Mouse (Mus musculus) lung, postnatal 25 days (tissue): ENCODE results near the gene Cacna2d3.

Source experiments
- DNase-seq: peaks from one replicate; pipeline ENCODE4 v3.0.0; 2022; ENCODE audit warnings: low spot score

Cacna2d3 gene

DNA sequence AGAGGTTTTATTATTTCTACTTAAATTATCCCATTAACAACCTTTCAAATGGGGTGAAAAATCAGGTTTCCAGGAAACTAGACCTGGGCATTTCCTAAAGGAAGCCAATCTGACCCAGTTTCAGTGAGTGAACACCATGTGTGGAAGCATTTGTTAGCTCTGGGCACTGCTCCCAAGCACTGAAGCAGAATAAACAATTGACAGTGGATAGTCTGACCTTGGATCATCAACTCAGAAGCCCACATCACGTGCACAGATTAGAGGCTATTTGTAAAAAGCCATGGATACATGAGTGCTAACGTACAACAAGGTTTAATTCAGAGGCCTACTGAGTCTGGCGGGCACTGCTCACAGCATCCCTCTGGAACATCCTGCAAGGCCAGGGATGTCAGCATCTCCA, 82.4 kb downstream of the Cacna2d3 start:
- no peak for DNase-seq

DNA sequence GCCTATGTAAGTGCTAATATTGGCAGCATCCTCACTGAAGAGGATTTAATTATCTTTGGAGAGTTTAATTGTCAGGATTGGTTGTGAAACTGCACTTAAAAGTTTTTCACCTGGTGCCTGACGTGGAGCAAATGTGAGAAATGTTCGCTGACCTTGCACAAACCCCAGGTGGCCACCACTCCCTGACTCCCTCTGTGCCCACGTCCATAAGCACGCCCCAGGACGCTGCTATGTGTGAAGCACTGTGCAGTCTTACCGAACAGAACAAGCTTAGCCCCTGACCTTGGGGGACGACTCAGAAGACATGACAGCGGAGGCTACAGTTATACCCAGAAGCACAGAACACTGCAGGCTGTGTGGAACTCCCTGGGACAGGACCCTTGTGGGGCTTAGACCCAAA, 93.5 kb downstream of the Cacna2d3 start:
- DNase-seq, result no peak

DNA sequence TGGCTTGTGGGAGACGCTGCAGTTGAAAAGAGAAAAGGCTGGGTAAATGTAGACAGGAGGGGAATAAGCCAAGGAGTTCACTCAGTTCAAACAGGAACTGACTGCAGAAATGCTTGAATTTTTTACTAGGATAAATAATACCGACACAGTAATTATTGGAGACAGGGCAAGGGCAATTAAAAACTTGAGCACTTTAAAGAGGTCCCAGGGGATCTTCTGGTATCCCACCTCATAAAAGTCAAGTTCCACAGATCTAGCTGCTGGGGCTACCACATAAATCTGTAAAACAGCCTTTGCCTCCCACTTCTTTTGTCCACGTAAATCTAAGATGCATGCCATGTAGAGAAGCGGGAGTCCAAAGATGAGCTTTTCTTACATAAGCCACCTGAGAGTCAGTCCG, 109.2 kb downstream of the Cacna2d3 start:
- DNase-seq, result no peak

DNA sequence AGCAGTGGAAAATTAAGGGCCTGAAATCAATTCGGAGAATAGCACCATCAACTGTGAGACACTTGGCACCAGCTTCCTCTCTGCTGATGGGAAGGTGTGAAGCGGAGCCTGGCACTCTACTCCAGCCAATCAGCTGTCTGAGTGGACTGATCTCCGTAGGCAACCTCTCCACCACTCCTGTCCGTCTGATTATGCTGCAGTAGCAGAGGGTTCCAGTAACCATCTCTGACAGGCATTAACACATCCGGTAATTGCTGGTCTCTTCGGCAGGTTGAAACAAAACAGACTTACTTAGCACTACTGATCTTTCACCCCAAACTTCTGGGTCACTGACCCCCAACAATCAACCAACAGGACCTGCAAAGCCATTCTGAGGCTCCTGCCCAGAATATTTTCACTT, 112.9 kb downstream of the Cacna2d3 start:
- DNase-seq, result no peak

DNA sequence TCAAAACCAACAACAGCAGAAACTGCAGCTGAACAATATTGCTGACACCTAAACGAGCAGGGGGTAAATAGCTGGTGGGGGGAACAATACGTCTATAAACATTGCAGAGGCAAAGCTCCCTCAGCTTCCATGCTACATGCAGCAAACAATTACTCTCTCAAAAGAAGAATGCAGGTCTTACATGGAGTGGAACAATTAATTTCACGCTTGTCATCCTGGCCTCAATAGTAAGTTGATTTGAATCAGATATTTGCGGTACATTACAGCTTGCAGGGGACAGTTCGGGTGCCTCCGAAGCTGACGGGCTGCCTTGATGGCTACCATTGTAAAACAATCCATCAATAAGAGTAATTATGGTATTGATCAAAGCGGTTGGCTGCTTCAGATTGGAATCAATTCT, 122.2 kb downstream of the Cacna2d3 start:
- DNase-seq, result no peak

DNA sequence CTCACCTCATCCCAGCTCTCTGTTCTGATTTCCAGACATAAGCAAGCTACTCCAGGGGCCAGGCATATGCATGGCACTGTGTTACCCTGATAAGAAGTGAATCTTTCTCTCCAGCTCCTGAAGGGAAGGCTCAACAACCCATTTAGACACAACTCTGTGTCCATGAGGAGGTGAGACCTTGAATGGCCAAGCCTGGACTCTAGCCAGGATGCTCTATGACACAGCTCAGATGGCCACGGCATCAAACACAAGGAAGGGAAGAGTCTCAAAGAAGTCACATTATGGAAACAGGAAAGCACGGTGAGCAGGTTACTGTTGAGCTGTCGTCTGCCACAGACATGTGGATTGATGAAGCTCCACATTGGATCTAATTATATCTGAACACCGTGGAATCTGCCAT, 128.8 kb downstream of the Cacna2d3 start:
- no peak for DNase-seq

DNA sequence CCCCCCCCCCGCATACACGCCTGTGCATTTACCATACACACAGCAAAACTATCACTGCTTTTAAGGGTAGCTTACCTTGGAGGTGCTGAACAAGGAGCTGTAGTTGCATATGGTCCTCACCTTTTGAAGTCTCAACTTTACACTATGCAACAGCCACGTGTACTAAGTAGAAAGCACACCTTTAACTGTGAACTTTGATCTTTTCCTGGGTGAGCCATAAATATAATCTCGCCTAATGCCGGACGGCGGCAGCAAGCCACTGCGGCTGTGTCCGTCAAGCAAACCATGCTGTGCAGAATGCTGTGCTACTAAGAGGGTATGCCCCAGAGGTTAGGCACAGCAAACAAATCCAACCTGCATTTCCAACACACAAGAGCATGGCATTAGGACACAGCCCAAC, 132.0 kb downstream of the Cacna2d3 start:
- DNase-seq, result no peak

DNA sequence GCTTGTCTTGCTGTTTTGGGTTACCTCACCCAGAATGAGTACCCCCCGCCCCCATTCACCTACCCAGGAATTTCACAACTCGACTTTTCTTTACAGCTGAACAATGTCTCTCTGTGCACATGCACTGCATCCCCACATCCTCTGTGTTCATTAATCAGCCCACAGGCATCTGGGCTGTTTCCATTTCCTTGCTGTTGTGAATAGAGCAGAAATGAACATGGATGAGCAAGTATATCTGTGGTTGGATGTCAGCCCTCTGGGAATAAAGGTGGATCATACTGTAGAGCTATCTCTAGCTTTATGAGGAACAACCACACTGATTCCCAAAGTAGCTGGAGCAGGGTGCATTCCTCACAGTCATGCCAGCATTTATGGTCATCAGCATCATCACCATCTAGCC, 139.7 kb downstream of the Cacna2d3 start:
- DNase-seq, result no peak

DNA sequence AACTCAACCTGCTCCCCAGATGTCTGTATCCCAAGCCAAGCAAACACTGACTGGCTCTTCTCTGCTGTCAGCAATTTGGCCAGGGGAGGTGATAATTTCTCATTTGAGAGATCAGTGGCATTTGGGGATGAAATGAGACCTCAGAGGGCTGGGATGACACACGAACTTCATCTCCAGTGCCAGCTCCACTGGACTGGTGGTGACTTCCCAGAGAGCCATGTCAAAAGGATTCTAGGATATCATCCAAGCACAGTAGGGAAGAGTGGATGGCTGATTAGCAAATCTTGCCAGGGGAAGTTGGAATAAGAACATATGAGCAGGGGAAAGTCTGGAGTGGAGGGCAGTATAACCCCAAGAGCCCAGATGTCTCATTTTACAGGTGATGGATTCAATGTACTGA, 143.9 kb downstream of the Cacna2d3 start:
- no peak for DNase-seq

DNA sequence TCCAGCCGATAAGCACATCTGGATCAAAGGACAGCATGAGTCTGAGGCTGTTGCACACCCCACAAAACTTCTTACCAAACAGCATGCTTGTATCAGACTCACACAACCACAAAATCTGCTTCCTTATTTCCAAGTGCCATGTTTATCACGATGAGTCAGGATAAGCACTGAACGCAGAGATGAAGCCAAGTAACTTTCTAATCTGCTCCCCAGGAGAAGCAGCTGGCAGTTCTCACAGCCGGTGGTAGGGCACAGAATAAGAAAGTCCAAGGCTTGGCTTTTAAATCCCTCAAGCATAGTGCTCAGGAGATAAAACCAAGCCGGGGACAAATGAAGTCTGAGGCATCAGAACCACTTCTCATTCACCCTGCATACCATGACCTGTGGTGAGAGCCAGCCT, 146.1 kb downstream of the Cacna2d3 start:
- DNase-seq, result no peak

DNA sequence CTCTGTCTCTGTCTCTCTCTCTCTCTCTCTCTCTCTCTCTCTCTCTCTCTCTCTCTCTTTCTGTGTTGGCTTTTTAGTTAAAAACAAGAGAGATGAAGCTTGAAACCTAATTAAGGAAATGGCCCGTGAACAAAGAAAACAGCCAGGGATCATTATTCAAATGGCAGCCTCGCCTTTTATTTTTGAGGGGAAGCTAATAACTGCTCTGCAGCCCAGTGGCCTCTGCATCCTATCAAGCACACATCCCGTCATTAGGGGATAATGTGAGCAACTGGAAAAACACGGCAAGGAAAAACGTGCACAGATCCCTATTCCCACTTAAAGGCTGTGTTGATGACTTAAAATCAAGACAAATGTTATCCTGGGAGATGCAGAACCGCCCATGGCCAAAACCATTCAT, 159.0 kb downstream of the Cacna2d3 start:
- no peak for DNase-seq

DNA sequence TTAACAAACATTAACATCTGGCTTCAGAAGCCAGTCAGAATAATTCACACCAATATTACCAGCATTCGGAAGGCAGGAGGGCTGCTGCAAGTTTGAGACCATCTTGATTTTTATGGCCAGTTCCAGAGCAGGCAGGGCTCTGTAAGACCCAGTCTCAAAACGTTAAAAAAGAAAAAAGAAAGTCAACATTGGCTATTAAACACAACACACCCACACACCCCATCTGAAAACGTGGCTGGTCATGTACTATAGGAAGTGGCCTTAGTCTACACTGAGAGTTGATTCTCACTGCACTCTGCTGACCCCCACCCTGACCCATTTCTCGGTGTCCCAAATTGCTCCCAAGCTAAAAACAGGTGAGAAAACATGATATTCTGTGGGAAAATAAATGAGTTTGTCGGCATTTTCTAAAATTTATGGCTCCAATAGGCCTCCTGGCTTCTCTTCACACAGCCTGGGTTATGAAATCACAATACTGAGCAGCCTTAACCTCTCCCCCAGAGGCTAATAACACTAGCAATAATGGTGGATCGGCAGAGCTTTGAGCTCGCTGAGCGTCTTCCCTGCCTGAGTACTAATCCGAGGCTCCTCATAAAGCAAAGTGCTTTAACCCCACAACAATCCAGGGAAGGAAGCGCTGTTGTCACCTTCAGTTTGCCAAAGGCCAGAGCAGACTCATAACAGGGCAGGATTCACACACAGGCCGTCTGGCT, 160.4 kb downstream of the Cacna2d3 start:
- DNase-seq, result no peak

DNA sequence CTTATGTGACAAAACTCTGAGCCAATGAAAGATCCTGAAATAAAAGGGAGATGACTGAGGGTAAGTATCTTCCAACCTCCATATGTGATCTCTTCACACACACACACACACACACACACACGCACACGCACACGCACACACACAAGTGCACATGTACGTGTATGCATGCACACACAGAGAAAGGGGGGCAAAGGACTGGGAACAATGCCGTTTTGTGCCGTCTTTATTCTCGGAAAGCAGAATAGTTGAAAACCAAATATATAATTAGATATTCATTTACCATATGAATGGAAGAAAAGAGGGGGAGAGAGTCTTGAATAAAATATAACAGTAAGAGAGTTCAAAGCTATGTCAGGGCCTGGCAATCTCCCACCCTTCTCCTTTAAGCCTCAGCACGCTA, 163.2 kb downstream of the Cacna2d3 start:
- no peak for DNase-seq

DNA sequence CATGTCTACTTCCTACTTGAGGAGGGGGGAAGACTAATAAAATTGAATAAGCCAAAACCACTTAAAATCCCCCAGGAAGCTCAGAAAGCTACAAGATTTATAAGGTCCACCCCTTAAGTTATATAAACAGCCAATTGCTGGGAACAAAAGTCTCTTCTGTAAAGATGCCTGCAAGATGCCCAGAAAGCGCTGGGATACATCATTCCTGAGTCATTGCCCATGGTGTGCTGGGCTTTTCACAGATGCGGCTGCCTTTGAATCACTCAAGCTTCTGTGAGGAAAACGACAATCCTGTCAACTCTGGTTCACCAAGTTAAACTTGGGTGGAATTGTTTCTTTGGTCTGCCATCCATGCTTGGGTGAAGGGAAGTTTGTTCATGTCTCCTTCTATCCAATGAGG, 165.5 kb downstream of the Cacna2d3 start:
- DNase-seq, result no peak

DNA sequence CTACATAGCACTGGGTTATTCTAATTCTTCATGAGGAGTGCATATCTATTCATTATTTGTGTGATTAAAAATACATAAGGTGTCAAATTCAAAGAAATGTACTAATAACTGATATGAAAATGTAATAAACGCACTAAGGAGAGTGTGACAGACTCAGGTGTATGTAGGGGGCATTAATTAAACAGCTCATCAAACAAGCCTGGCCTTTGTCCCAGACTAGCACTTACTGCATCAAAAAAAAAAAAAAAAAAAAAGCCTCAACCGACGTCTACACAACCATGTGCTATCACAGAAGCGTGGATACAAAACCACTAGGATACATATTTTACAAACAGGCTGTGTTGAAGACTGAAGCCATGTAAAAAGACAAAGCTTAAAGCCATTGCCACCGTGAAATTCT, 169.2 kb downstream of the Cacna2d3 start:
- no peak for DNase-seq

DNA sequence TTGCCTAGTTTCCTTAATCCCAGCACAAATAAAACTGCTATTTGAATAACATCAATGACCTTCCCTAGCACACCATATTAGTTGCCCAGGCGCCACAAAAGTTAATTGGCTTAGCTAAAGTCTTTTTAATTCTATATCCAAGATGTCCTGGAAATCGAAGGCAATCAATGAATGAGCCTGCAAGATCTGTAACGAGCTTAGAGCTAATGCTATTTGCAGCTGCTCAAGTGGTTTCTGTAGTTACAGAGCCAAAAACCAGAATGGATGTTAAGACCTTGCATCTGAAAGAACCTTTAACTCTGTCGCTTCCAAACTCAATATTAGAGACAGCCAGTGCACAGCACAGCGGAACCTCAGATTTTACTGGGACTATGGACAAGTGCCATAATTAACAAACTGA, 173.0 kb downstream of the Cacna2d3 start:
- DNase-seq, result no peak

DNA sequence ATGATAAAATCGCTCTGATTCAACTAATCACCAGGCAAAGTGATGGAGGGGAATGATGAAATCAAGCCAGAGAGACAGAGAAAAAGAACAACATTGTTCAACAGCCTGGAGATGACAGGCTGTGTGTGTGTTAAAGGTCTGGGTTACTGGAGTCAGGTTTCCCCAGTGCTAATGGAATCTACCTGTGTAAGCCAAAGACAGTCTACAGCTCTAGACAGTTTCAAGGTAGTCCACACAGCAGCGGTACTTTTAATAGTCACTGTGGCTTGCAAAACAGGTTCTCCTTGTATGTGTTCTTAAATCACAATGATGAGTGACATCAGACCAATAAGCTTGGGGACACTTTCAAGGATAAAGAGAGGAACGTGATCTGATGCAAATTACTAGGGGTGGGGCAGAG, 191.1 kb downstream of the Cacna2d3 start:
- DNase-seq, result no peak

DNA sequence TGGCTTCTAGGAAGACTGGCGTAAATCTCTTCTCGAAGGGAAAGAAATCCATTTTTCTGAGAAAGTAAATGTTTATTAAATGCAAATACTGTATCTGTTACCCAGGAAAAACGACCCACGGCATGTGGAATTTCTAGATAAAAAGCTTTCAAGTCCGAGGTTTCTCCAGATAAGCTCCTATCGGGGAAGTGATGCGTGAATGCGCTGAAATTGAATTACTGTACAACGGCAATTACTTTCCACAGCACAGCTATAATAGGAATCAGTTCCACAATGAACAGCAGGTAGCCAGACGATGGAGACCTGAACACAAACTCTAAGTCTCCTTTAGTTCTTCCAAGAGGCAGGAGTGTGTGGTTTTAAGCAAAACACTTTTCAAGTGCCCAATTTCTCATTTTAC, 193.0 kb downstream of the Cacna2d3 start:
- DNase-seq, result no peak

DNA sequence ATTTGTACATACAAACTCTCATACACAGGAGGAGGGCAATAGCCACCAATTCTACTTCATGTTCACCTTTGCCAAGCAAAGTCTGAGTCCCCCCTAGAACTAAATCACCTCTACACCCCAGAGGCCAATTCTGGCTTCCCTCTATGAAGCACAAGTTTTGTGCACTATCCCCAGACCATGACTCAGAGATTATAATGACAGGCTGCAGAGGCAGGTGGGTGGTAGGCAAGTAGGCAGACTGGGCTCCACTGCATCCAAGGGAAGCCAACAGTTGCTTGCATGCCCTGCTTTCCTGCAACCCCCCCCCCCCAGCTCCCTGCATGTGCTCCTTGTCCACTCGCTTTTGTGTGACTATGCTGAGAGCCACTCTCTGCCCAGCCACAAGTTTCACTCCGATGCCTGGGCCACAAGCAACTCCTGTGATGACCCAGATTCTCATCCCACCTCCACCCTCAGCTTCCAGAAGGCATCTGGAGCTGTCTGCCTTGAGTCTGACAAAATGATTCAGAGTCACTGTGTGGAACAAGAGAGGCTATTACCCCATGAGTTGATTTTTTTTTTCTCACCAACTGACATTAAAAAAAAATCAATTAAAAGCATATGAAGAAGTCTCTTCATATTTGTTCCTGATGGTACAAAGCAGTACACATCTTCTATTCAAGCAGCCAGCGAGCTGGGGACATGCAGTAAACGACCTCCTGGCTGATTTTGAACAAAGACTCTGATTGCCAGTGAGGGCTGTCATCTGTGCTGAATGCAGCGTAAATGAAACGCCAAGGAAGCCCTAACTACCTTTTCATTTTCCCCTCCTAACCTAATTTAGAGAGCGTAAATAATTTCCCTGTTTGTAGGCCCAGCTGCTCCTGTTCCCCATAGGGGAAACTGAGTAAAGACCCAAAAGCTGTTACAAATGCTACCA, 201.7 kb downstream of the Cacna2d3 start:
- DNase-seq, result no peak

DNA sequence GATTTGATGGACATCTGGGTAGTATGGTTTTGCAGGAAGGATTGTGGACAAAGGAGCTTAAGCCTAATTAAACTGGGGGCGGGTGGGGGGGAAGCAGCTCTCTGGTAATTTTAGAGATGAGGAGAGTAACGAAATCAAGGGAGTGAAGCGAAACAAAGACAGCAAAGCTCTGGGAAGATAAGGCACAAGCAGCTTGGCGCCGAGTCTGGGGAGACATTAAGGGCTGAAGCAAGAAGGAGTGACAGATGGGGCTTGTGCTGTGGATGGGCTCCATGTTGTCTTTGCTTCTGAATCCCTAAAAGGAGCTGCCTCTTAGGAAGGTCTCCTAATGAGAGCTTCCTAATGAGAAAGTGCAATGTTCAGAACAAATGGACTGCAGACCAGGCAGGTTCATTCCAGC, 219.0 kb downstream of the Cacna2d3 start:
- no peak for DNase-seq

DNA sequence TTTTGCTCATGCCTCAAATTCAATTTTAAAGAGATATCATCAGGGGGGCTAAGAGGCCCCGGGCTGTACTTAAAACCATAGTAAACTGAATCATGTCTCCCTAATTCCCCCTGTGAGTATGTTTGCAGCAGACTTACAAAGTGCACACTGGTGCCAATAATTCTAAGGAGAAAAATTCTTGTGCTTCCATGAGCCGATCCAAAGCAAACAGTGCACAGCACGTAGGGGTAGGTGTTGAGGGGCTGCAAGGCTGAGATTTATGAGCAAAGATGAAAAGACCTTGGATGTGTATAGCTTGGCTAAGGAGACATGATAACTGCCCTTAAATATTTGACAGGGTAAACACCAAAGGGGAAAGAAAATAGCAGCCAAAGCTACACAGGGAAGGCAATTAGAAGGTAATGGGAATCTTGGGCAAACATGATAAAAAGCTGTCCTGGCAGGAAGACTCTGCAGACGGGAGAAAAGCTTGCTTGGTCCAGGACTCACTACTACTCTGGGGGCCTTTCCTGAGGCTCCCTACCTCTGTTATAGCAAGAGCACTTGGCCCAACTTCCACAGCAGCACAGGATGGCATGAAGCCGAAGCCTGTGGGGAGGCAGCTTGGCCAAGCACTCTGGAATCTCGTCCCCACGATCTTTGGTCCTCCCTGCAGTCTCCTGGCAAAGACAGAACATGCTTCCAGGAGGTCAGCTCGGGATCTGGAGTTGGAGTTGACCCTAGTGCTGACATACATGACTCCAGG, 222.9 kb downstream of the Cacna2d3 start:
- DNase-seq, result no peak

DNA sequence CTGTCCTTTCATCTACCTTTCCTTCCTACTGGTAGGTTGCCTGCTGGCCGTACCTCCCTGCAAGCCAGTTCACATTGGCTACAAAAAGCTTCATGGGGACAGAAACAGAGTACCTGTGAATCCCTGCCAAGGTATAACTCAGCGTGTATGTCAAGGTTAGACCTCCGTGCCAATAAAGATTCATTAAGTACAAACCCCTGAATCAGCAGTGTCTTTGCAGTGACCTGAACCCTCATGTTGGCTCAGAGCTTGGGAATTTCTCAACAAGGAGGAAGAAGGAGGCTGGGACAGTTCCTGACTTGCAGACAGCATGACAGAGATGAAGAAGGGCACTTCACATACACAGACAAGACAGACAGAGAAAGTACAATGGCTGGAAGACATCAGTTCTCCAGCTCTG, 225.1 kb downstream of the Cacna2d3 start:
- DNase-seq, result no peak

DNA sequence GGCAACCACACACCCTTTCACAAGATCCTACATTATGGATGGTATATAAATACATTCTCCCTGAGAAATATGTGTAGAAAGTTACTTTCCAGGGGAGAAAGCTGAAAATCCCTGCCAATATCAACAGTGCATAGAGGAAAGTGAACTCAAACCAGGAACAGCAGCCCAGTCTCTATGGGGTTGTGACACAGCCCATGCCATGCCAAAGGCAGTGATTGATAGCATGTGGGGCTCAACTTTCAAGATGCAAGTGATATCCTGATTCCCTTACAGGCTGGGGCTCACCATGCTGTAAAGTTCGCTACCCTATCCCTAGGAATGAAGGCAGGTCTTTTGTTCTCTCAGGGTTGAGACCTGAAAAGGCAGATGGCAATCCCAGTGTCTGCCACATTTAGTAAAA, 229.9 kb downstream of the Cacna2d3 start:
- no peak for DNase-seq
